Mouse (Mus musculus) kidney, adult 2 months (tissue): ENCODE results near the gene Cog6. TPM values are rescaled to one million over a fixed set of nuclear protein-coding genes. Genes with fewer than 3 reads are reported as not detected.

ENCODE experiments used
- DNase-seq: peaks from one replicate; pipeline ENCODE4 v3.0.0; 2021
- H3K27ac ChIP-seq: fragments of 200-500 bp; 2 replicates; pipeline ENCODE4 v1.5.1; 2012; ENCODE audit warnings: low read depth, low read length, control low read depth, inconsistent platforms; ENCODE audit not compliant: insufficient read depth
- H3K27me3 ChIP-seq: fragments of 200-500 bp; replicated peaks from 2 replicates; pipeline ENCODE4 v1.6.1; 2012; ENCODE audit warnings: mild to moderate bottlenecking, moderate library complexity, low read length, inconsistent platforms; ENCODE audit not compliant: control insufficient read depth, insufficient read depth
- H3K36me3 ChIP-seq: fragments of 200-500 bp; 2 replicates; pipeline ENCODE4 v1.6.1; 2012; ENCODE audit warnings: mild to moderate bottlenecking, moderate library complexity, low read length, inconsistent platforms; ENCODE audit not compliant: control insufficient read depth, insufficient read depth
- H3K4me1 ChIP-seq: fragments of 200-500 bp; 2 replicates; pipeline ENCODE4 v1.6.1; 2011; ENCODE audit warnings: low read length; ENCODE audit not compliant: control insufficient read depth, insufficient read depth
- H3K4me3 ChIP-seq: fragments of 200-500 bp; 2 replicates; pipeline ENCODE4 v1.5.1; 2011; ENCODE audit warnings: mild to moderate bottlenecking, low read depth, low read length, control low read depth; ENCODE audit not compliant: insufficient read depth
- CTCF ChIP-seq: fragments of 200-500 bp; conservative IDR thresholded peaks from 2 replicates; pipeline ENCODE4 v1.5.1; 2011; ENCODE audit warnings: low read depth, mild to moderate bottlenecking, control low read depth, low read length, moderate library complexity, mixed read lengths; ENCODE audit not compliant: insufficient read depth, insufficient read length
- POLR2A ChIP-seq: fragments of 200-500 bp; IDR thresholded peaks from one replicate; pipeline ENCODE4 v1.6.1; 2011; ENCODE audit warnings: low read depth, low read length, control low read depth
- WGBS: fragments of 180-500 bp; shearing (Covaris S2); methylation state at CpG from one replicate; pipeline ENCODE4 v1.1.7; 2018; 5-methylcytosine and 5-hydroxymethylcytosine counted together
- polyA plus RNA-seq: library from polyadenylated mRNA; depleted of rRNA; stranded (reverse); fragments of >200 nt; gene quantifications from 2 replicates; pipeline ENCODE4 v1.2.3, GENCODE M21; 2012; rRNA removed

The Cog6 gene
- polyA plus RNA-seq, 1 experiment = 21.5 TPM

DNA sequence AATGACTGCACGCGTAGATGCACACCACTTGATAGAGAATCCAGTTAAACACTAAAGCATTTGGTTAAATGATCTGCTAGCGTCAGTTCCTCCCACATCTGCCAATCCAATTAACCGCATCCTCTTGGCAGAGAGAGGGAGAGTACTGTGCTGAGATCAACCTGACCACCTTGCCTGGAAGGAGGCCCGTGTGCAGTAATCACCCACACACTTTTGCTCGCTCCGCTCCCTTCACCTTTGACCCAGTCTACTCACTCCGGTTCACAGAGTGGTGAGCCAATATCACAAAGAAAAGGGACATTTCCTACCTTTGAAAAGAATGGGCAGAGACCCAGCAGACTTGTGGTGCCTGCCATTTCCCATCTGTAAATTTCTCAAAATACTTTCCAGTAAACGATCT, 62.4 kb downstream of the Cog6 start:
- H3K27me3 ChIP-seq = no peaks in the 10 kb centered on the region
- H3K36me3 ChIP-seq = no peaks in the 10 kb centered on the region
- H3K27ac ChIP-seq = no peak overlapping the region
- 29% methylated on average over 9 of the region's 9 CpGs for WGBS
- peak; percentile 87 for DNase-seq
- no peaks in the 10 kb centered on the region for H3K4me1 ChIP-seq
- no peak overlapping the region for H3K4me3 ChIP-seq
- TF ChIP-seq CTCF (no peak), POLR2A (no peak)

DNA sequence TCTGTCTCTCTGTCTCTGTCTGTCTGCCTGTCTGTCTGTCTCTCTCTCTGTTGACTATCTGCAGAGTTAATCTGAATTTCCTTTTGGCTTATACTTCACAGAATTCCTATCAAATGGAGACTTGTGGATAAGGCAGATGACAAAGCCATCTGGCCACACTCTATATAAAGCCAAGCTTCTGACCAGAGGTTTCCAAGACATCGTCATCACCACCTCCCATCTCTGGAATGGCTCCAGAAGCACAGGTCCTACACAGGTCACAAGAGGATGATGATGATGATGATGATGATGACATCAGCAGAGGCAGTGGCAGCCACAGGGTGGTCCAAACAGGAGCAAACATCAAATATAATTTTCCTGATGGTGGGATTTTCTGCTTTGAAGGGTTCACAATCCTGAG, 63.2 kb downstream of the Cog6 start:
- H3K27ac ChIP-seq = peak overlapping the region; percentile 16; the same call in 1 of the 2 replicates
- no peaks in the 10 kb centered on the region for H3K36me3 ChIP-seq
- TF ChIP-seq CTCF (no peak), POLR2A (no peak)
- no peak for DNase-seq
- 66% methylated on average over 1 of the region's 1 CpGs for WGBS
- no peaks in the 10 kb centered on the region for H3K27me3 ChIP-seq
- no peaks in the 10 kb centered on the region for H3K4me1 ChIP-seq
- H3K4me3 ChIP-seq = no peak overlapping the region

DNA sequence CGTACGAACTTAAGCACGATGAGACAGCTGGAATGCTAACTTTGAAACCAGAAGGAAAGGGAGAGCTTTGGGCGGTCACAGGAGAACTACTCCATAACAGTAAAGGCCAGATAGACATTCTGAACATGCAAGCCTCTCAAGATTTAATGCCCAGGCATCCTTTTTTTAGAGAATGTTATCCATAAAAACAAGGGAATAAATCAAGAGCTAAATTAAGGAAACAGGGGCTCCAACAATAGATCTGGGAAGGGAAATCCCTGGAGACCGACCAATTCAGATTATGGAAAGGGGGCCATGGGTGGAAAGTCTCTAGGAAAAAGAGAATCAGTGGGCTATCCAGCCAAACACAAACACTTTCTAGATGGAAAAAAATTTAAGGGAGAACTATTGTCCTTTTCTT, 68.2 kb downstream of the Cog6 start:
- DNase-seq = peak; percentile 51
- TF ChIP-seq CTCF (no peak), POLR2A (no peak)
- H3K4me3 ChIP-seq = no peak overlapping the region
- peak overlapping the region; percentile 82 for H3K27ac ChIP-seq
- H3K4me1 ChIP-seq = no peaks in the 10 kb centered on the region
- H3K27me3 ChIP-seq = no peaks in the 10 kb centered on the region
- no peaks in the 10 kb centered on the region for H3K36me3 ChIP-seq
- WGBS = 59% methylated on average over 5 of the region's 5 CpGs

GRCm38 (mm10) chr3:52947444-52947843, 69.6 kb downstream of the Cog6 start:
- 73% methylated on average over 5 of the region's 5 CpGs for WGBS
- no peaks in the 10 kb centered on the region for H3K27me3 ChIP-seq

DNA sequence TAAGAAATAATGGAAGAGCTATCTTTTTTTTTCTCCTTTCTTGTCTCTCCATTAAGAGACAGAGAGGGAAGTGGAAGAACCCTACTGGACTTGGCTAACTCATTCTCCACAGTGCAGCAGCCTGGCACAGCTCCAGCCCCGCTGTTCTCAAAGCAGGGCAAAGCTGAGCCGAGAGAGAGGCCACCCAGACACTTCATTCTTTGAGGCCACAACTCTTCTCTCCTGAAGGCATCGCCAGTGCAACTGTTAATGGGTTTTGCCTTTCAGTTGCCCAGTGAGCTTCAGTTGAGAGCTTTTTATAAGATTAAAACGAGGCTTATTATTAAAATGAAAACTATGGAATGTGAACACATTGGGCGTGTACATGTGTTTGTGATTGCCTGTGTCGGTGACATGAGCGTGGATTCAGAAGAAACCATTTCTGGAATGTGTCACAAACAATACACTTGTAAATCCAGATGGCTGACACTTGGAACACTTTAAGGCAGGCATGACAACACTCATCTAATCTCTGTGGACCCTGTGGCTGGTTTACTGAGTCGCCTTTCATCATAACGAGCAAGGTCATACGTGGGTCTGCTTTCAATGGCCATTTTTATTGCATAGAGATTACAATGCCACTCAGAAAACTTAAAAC, 76.1 kb downstream of the Cog6 start:
- peak; percentile 56 for DNase-seq
- WGBS = 43% methylated on average over 10 of the region's 10 CpGs

More at GRCm38 (mm10) chr3:52947444-52947843, 69.6 kb downstream of the Cog6 start:
- H3K4me1 ChIP-seq = no peaks in the 10 kb centered on the region
- no peak for TF ChIP-seq POLR2A
- TF ChIP-seq CTCF = no peak
- H3K36me3 ChIP-seq = no peaks in the 10 kb centered on the region
- H3K4me3 ChIP-seq = no peak overlapping the region
- DNase-seq = peak; percentile 49
- no peak overlapping the region for H3K27ac ChIP-seq

GRCm38 (mm10) chr3:52938398-52938797, 78.6 kb downstream of the Cog6 start:
- Histone ChIP-seq H3K27me3 (no peaks in the 10 kb centered on the region), H3K4me3 (no peak overlapping the region), H3K4me1 (no peaks in the 10 kb centered on the region), H3K27ac (no peak overlapping the region), H3K36me3 (no peaks in the 10 kb centered on the region)
- 57% methylated on average over 5 of the region's 5 CpGs for WGBS
- TF ChIP-seq POLR2A (no peak), CTCF (no peak)
- peak; percentile 75 for DNase-seq

More for the DNA sequence above, 76.1 kb downstream of the Cog6 start:
- Histone ChIP-seq H3K36me3 (no peaks in the 10 kb centered on the region), H3K4me1 (no peaks in the 10 kb centered on the region), H3K27me3 (no peaks in the 10 kb centered on the region), H3K27ac (peak overlapping the region; percentile 45), H3K4me3 (no peak overlapping the region)
- TF ChIP-seq CTCF (no peak), POLR2A (no peak)

- peak overlapping the region; percentile 77; the same call in 1 of the 2 replicates for H3K27ac ChIP-seq
- TF ChIP-seq POLR2A (no peak), CTCF (no peak)
- H3K4me3 ChIP-seq = no peak overlapping the region
- H3K27me3 ChIP-seq = no peaks in the 10 kb centered on the region
- H3K36me3 ChIP-seq = no peaks in the 10 kb centered on the region
- WGBS = 51% methylated on average over 6 of the region's 6 CpGs
- H3K4me1 ChIP-seq = no peaks in the 10 kb centered on the region
- peak; percentile 24 for DNase-seq
Measured at GRCm38 (mm10) chr3:52937739-52938306, 79.2 kb downstream of the Cog6 start.

DNA sequence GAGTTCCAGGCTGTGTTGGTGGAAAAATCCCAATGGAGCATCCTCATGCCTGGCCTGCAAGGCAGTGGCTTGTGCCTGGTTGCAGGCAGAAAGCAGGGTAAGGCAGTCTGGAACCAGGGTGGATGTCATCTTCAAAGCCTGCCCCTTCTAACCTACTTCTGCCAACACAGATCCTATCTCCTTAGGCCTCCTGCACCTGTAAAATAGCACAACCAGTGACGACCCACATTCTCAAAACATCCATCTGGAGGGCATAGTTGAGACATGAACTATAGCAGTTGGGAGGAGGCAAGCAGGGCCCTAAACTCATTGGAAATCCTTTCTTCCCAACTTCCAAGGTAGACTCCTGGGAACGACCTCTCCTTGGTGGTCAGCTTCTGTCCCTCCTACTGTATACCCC, 85.1 kb downstream of the Cog6 start:
- H3K4me1 ChIP-seq = no peaks in the 10 kb centered on the region
- TF ChIP-seq POLR2A = no peak
- TF ChIP-seq CTCF = no peak
- 80% methylated on average over 2 of the region's 2 CpGs for WGBS
- H3K36me3 ChIP-seq = no peaks in the 10 kb centered on the region
- no peak for DNase-seq
- H3K27me3 ChIP-seq = no peaks in the 10 kb centered on the region
- H3K4me3 ChIP-seq = no peak overlapping the region
- H3K27ac ChIP-seq = no peak overlapping the region

Other genes starting within 250 kb of the Cog6 start
- gene Lhfp, start 24.3 kb upstream of the Cog6 start, polyA plus RNA-seq = 43.7 and 47.7 TPM in 2 replicates